Mouse (Mus musculus) embryonic stem cell, embryonic (primary cell): ENCODE data around the gene Adam30.
"Not testable (repeated sequence)": the region's sequence is repeated elsewhere in the genome, so short reads cannot be mapped to it uniquely, and the experiment has no call there.

Experiments
- CTCF ChIA-PET, 4 experiments: fragments of 300-600 bp in 2 of 4; fragments of 350-600 bp in 2 of 4; sonication (Branson Sonifier 250); formaldehyde crosslinking; loops; one replicate each; lab custom pipeline; 2022; ENCODE audit warnings: inconsistent platforms in 2 of 4; lab: Charles Lee
- POLR2A ChIA-PET, 4 experiments: fragments of 300-600 bp in 2 of 4; fragments of 350-600 bp in 2 of 4; sonication (Branson Sonifier 250); formaldehyde crosslinking; loops; one replicate each; lab custom pipeline; 2022; ENCODE audit warnings: antibody characterized with exemption in 4 of 4, inconsistent platforms in 1 of 4; lab: Charles Lee

Gene Adam30

DNA sequence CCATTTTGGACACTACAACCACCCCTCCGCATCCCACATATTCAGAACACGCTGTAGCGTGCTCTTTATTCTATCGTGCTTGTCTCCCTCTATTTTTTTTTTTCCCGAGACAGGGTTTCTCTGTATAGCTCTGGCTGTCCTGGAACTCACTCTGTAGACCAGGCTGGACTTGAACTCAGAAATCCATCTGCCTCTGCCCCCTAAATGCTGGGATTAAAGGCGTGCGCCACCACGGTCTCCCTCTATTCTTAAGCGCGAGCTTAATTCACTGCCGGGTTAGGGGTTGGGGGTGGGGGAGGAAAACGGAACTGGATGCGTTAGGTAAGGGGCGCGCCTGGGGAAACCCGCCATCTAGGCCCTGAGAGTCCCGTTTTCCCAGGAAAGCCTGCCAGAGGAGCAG, at the start of gene Adam30:
Gene Adam30, plus strand, starts transcription at position 301 of the 400 bp plus-strand sequence.
- POLR2A ChIA-PET, result interaction anchor here in 1 of 4 experiments (0.7 to 1.5 kb wide), 2 partner anchors 130 to 147 kb away, joined by 3 read pairs; partner anchors contain the start of gene Notch2
- CTCF ChIA-PET, result no interaction called here

DNA sequence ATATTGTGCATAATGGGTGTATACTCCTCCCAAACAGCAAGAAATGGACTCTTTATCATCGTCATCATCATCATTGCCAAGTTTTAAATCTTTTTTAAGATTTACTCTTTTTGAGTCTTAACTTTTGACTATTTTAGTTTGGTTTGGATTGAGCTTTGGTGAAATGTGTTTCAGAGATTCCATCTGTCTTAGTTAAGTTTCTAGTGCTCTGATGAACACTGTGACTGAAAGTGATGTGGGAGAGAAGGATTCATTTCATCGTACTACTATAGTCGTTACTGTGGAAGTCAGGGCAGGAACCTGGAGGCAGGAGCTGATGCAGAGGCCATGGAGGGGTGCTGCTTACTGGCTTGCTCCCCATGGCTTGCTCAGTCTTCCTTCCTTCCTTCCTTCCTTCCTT, 42.2 kb upstream of the Adam30 start:
- POLR2A ChIA-PET, result no interaction called here
- CTCF ChIA-PET, result interaction anchor here in 1 of 4 experiments (0.6 kb wide), 1 partner anchor 184 kb away, joined by 6 read pairs; no protein-coding TSS in a partner anchor

GRCm38 (mm10) chr3:98119338-98119737, 41.1 kb upstream of the Adam30 start:
- ChIA-PET POLR2A (no interaction called here), CTCF (no interaction called here)

DNA sequence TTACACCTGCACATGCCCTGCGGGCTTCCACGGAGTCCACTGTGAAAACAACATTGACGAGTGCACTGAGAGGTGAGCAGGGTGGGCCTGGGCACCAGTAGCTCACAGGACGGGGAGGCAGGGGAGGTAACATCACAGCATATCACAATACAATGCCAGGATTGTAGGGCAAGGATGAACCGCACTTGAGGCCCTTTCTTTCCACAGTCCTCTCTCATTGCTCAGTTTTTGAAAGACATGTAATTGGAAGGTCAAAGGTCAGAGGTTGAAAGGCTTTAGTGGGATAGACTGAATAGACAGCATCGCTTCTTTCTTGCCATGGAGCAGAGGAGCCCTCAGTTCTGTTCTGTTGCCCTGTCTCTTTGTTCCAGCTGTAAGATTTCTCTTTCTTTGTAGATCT, 39.5 kb upstream of the Adam30 start:
- POLR2A ChIA-PET, result no interaction called here
- CTCF ChIA-PET, result no interaction called here

DNA sequence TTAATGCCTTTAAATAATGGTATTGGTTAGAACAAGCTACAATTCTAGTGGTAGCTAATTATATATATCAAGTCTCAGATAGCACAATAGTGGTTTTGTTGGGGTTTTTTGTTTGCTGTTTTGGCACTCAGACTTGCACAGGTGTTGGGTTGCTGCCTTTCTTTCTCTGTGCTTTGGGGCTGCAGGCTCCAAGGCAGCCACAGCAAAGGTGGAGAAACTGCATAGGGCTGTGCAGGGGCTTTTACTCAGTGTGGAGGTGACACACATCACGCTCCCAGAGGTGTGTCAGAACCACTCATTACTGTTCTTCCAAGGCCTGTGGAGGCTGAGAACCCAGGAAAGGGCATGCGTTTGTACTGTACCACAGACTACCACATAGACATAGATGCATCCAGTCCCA, 32.7 kb upstream of the Adam30 start:
- CTCF ChIA-PET, result no interaction called here

DNA sequence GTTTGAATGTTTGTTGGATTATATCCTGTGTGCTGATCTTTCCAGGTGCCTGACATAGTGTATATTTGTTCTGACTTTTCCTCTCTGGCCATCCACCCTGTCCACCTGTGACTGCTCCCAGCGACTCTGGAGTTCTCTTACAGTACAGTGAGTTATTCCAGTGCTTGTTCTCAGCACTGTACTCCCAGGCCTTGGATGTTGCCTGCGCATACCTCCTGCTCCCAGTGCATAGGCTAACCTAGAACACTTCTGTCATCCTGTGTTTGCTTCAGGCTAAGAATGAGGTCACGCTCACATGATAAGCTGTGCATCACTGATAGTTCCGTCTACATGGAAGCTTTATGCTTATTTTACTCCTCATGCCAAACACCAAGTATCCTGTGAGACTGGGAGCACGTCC, 31.7 kb upstream of the Adam30 start:
- POLR2A ChIA-PET, result no interaction called here
- CTCF ChIA-PET, result no interaction called here

More for the DNA sequence above, 32.7 kb upstream of the Adam30 start:
- POLR2A ChIA-PET, result no interaction called here

DNA sequence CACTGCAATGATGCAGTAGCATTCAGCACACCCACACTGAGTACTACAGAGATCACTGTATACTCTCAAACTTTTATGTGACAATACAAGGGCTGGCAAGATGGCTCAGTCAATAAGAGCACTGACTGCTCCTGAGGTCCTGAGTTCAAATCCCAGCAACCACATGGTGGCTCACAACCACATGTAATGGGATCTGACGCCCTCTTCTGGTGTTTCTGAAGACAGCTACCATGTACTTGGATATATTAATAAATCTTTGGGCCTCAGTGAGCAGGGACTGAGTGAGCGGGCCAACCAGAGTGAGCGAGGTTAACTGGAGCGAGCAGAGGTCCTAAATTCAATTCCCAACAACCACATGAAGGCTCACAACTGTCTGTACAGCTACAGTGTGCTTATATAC, 28.3 kb upstream of the Adam30 start:
- CTCF ChIA-PET, result interaction anchor here in 1 of 4 experiments (0.7 kb wide), 1 partner anchor 450 kb away, joined by 3 read pairs; no protein-coding TSS in a partner anchor
- POLR2A ChIA-PET, result not testable (repeated sequence)

- ChIA-PET POLR2A (no interaction called here), CTCF (interaction anchor here in 1 of 4 experiments (0.7 kb wide), 1 partner anchor 451 kb away, joined by 3 read pairs; no protein-coding TSS in a partner anchor)
These were observed 27.8 kb upstream of the Adam30 start for GRCm38 (mm10) chr3:98132636-98133035.

DNA sequence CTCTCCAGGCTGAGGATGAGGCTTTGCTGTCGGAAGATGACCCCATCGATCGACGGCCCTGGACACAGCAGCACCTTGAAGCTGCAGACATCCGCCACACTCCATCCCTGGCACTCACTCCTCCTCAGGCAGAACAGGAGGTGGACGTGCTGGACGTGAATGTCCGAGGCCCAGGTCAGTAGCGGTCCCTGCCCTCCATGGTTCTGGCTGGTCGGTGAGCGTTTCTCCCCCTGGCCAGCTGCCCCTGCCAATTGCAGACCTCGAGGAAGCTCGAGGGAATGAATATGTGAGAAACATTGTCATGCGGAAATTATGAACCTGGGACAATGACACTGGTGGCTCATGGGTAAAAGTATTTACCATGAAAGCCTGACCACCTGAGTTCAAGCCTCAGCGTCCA, 19.0 kb upstream of the Adam30 start:
- ChIA-PET POLR2A (no interaction called here), CTCF (no interaction called here)

GRCm38 (mm10) chr3:98142862-98143261, 17.6 kb upstream of the Adam30 start:
- ChIA-PET CTCF (no interaction called here), POLR2A (no interaction called here)

GRCm38 (mm10) chr3:98145204-98145603, 15.2 kb upstream of the Adam30 start:
- ChIA-PET CTCF (interaction anchor here in 1 of 4 experiments (0.6 kb wide), 1 partner anchor 154 kb away, joined by 3 read pairs; no protein-coding TSS in a partner anchor), POLR2A (interaction anchor here in 1 of 4 experiments (0.6 kb wide), 1 partner anchor 202 kb away, joined by 4 read pairs; no protein-coding TSS in a partner anchor)

- POLR2A ChIA-PET, result no interaction called here
- CTCF ChIA-PET, result no interaction called here
These were observed 13.7 kb upstream of the Adam30 start for GRCm38 (mm10) chr3:98146471-98147410.

GRCm38 (mm10) chr3:98147706-98148105, 12.7 kb upstream of the Adam30 start:
- ChIA-PET POLR2A (no interaction called here), CTCF (no interaction called here)

- ChIA-PET POLR2A (no interaction called here), CTCF (no interaction called here)
These were observed 10.5 kb upstream of the Adam30 start for GRCm38 (mm10) chr3:98149881-98150280.

DNA sequence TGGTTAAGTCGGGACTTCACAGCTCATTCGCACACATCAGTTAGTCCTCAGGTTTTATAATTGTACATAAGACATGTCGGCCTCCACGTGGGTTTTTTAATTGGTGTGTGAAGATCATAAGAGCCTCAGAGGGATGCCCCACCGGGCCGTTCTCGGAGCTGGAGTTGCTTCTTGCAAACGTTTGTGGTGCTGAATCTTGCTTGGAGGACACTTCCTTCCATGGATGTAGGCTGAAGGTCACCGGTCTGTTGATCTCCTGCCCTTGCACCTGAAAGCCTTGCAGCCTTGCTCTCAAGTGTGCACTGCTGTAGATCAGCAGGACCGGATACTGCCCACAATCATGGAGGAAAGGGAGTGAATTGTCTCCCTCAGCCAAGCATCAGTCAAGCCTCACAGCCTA, 9.4 kb upstream of the Adam30 start:
- ChIA-PET CTCF (no interaction called here), POLR2A (no interaction called here)

DNA sequence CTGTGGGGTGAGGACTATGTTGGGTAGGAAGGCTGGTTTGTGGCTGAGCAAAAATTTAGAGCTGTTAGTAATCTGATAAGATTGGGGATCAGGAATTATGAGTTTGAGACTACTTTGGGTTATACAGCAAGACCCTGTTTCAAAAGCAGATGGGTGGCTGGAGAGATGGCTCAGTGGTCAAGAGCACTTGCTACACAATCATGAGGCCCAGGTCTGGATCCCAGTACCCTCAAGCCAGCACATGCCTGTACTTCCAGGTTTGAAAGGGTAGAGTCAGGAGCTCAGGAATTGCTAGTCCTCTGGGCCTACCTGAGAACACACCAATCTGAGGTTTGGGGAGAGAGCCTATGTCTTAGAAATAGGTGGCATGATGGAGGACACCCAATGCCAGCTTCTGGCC, 7.0 kb upstream of the Adam30 start:
- ChIA-PET POLR2A (no interaction called here), CTCF (interaction anchor here in 1 of 4 experiments (0.5 kb wide), 1 partner anchor 1080 kb away, joined by 19 read pairs; no protein-coding TSS in a partner anchor)

DNA sequence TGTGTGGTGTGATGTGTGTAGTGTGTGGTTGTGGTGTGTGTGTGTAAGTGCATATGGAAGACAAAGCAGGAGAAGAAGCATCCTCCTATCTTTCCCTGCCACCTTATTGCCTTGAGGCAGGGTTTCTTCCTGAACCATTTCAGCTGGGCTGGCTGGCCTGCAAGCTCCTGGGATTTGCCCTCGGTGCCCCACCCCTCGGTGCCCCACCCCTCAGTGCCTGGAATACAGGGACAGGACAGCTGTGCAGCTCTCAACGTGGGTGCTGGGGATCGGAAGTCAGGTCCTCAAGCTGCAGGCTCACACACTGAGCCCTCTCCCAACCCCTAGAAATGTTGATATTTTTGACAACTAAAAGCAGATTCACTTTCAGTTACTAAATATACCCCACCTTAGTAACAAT, 4.3 kb upstream of the Adam30 start:
- POLR2A ChIA-PET, result interaction anchor here in 1 of 4 experiments (0.6 kb wide), 1 partner anchor 737 kb away, joined by 3 read pairs; the partner anchor contains the start of gene Hao2
- CTCF ChIA-PET, result interaction anchor here in 1 of 4 experiments (0.6 kb wide), 1 partner anchor 193 kb away, joined by 3 read pairs; no protein-coding TSS in a partner anchor

DNA sequence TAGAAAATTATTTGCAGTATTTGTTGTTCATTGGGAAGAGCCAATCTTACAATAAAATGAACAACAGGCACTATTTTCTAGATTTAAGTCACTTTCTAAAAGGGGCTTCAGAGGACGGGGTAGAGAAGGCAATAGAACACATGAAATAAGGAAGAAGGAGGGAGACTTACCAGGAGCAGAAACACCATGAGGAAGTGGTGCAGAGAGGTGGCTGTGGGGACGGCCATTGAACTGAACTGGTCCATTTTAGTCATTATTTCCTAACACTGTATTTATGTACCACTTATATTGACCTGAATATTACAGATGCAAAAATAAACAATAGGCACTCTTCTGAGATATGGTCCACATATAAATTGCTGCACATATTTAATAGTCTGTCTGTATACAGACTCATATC, 3.4 kb upstream of the Adam30 start:
- CTCF ChIA-PET, result no interaction called here
- POLR2A ChIA-PET, result no interaction called here

- CTCF ChIA-PET, result no interaction called here
- POLR2A ChIA-PET, result no interaction called here
These were observed 2.8 kb upstream of the Adam30 start for GRCm38 (mm10) chr3:98157585-98157984.

DNA sequence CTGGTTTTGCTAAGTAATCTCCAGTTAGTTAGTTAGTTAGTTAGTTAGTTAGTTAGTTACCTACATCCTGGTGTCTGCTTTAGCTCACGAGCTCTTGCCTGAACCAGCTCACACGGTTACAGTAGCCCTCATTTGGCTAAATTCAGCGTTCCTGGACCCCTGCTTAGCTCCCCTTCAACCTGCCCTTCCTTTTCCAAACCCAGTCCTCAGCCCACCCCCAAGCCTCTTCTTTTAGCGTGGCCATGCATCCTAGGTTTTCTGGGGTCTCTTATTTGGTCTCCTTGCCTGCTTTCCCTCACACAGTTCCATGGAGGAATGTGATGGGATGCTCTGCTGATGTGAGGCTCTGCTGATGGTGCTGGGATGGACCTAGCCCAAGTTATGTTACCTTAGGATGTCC, 1.8 kb upstream of the Adam30 start:
- ChIA-PET CTCF (interaction anchor here in 1 of 4 experiments (0.6 kb wide), 1 partner anchor 448 kb away, joined by 3 read pairs; no protein-coding TSS in a partner anchor), POLR2A (no interaction called here)
